Mouse (Mus musculus): Measurements from ENCODE around the gene Scgn.

Scgn gene

DNA sequence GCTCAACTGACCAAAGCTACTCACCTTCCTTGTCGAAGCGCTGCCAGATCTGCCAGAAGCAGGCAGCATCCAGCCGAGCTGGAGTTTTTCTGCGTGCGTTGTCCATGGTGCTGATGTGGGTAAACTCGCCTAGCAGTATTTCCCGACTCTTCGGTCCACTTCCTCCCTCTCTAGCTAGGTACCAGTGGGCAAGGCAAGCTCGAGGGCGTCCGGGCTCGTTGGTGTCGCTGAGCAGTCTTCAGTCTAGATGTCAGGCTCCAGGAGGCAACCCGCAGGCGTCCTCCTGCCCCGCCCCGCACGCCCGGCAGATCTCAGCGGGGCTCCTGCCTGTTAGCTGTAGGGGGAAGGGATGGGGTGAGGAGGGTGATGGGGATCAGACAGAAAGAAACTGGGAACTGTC lies at the start of gene Scgn:
Gene Scgn (minus strand): TSS at position 287 of the 400 bp plus-strand sequence.
- no peak for DNase-seq

DNA sequence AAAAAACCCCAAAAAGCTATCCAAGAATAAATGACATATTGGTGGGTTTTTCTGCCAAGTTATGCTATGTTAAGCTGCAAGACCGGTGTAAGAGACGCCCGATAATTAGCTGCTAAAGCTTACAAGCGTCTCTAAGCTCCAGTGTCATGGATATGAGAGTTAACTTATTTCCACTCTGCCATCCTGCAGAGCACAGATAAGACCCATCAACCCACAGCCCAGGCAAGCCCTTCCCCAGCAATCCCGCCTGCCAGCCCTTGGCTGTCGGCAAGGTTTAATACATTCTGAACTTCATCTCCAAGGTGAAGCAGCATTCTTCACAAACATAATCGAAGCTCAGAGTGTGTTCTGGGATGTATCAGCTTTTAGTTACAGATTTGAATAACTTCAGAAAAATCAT lies 49.2 kb upstream of the Scgn start:
- DNase-seq, result no peak

DNA sequence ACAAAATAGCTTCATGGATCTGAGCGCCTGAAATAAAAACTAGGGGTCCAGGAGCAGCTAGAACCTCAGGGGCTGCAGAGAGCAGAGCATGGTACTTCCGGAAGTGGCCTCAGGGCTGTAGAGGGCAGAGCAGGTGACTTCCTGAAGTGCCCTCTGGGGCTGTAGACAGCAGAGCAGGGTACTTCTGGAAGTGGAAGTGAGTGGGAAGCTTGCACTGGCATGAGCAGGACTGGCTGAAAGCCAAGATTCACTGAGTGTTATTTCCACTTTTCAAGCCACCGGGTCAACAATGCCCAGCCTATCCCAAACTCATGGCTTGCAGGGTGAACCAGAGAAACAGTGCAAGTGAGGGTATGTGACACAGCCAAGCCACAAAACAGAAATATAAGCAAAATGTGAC lies 46.5 kb upstream of the Scgn start:
- DNase-seq, result no peak

DNA sequence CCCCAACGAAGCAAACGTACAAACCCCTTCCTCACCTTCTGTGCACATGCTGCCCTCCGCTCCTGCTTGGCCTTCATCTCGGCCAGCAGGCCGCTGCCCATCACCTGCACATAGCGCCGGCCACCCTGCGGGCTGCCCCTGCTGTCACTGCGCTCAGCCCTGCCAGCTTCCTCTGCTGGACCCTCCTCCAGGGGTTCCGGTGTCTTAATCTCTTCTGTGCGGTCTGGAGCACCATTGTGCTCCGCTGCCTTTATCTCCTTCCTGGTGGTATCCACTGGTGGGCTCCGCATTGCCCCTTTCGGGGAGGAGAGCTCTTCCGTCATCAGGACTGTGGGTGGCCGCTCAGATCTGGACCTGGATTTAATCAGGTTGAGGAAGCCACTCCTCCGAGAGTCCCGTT lies 45.1 kb upstream of the Scgn start:
- no peak for DNase-seq

DNA sequence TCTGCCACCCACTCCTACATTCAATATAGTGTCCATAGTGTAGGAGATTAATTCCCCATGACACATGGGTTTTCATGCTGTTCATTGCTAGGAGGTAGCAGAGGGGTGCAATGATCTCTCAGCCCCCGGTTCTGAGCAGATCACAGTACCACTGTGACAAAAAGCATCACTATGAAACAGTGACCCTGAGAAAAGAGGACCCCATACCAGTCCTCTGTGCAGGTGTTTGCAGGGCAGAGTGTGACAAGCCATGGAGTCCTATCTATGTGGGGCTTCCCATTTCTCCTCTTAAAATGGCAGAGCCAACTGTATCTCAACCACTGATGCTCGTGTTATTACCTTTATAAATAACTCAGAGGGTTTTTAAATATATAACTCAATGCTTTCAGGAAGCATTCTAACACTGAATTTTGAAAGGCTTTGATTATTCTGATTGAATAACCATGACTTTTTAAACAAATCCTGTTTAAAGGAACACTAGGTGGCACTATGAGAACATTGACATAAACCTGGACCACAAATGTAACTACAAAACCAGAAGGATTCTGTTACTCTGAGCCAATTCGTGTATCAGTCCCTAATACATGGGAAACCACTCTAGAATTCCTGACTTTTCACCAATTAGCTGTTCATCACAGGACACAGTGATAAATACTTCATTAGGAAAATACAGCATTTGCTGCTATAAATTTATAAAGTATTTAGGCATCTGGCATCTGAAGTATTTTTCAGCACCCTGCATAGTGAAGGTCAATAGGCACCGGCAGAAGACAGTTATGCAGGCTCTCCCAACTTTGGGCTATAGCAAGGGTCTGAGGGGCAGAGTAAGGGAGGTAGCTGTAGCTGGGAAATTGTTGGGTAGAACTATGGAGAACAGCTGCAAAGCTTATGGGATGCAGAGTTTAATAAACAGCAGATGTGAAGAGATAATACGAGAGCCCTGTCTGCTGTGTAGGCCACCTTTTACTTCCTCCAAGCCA lies 36.5 kb upstream of the Scgn start:
- DNase-seq, result no peak

DNA sequence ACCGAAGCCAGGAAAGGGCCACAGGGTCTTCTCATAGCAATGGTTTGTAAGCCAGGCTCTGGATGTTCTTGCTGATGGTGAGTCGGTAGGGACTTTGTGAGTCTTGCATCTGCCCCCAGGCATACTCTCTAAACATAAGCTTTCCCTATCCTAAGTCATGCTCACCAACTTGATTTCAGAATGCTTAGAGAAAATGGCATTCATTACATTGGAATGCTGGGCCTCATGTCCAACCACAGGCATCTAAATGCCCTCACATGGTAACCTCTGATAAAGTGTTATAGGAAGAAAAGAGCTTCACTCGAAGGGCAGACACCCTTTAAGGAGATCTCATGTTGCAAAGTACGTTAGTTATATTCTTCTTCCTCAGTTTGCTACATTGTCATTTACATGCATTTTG lies 27.5 kb upstream of the Scgn start:
- no peak for DNase-seq

DNA sequence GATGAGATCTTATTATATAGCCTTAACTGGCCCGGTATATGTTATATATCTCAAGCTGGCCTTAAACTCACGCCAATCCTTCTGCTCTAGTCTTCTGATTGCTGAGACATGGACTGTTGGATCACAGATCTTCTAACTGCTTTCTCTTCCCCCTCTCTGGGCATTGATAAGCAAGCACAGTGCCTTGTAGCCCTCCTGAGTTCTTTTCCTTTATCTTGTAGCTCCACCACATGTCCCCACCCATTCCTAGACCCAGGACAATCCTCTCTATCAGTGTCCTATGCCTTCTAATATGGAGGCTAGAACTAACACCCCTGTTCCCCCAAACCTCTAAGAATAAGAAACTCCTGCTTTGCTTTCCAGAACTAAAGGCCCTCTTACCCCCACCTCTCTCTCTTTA lies 14.5 kb upstream of the Scgn start:
- no peak for DNase-seq

DNA sequence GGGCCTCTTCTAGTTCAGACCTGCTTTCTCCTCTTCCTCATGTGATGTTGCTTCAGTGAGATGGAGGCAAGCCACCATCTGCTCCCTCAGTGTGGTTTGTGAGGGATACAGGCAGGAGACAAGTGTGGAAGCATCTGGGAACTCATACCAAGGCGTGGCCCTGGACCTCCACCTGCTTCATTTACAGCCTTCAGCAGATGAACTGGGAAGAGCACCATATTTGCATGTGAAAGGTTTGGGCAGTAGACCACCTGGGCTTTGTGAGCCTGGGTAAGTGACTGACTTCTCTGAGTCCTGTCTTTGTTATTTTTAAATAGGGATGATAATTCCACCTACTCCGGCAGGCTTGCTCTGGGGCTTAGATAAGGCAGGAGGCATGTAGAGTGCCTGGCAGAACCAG lies 10.8 kb upstream of the Scgn start:
- DNase-seq, result no peak

DNA sequence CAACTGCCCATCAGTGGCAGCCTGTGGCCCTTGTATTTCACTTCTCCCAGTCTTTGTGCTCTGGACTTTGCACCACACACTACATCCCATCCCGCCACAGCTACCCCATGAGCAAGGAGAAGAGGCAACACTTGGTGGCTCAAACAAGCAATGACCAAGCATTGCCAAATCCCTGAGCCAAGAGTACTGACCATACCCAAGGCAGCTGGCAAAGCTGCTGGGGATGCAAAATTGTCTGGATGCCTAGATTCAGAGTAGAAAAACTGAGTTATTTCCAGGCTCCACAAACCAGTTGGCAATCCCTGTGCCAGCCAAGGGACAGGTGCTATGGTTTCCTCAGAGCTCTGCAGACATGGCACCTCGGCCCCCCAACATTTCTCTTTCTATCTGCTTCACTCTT lies 10.1 kb upstream of the Scgn start:
- peak; percentile 4 for DNase-seq

DNA sequence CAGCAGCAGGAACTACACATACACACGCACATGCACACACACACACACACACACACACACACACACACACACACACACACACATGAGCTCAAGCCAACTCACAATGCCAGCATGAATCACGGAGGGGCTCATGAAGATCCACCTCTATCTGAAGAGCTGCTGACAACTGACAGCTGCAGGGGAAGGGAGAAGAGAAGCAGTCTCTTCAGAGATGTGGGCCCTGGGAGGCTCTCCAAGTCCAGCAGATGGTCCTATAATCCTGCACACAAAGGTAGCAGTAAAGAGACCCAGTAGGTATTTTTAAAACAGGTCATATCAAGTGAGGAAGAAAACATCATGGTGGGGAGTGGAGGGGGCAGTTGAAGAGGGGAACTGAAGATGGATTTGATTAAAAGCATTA lies 7.8 kb upstream of the Scgn start:
- peak; percentile 18 for DNase-seq

DNA sequence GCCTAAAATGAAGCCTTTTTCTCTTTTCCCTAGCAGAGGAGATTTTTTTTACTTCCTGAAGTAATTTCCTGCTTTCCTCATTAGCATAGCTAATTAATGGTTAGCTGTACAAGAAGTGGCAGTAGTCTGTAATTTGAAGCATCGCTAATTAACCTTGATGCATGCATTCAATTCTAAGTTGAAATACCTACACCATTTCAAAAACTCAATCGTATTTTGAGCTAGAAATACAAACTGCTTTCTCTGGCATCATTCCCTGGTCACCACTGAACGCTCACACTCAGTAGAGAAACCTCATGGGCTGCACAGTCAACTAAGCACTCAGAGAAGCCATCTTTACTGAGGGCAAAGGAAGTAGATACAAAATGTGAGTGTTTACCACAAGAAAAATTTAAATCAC lies 3.7 kb upstream of the Scgn start:
- DNase-seq, result no peak

DNA sequence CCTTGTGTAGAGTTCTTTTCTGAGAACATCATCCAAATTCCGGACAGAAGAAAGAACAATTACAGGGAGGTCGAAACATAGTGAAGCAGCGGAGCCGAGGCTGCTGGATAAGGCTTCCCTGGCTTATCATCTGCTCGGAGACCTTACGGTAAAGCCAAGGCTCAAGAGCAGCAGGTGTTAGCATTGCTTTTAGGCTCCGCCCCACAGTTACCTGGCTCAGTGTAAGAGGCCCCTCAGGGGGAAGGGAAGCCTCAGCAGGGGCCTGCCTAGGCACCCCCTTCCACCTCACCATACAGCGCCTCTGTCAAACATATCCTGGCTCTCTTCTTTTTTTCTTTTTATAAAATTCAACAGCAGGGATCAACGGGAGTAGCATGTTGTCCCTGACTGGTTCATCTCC lies 3.0 kb upstream of the Scgn start:
- DNase-seq, result no peak

DNA sequence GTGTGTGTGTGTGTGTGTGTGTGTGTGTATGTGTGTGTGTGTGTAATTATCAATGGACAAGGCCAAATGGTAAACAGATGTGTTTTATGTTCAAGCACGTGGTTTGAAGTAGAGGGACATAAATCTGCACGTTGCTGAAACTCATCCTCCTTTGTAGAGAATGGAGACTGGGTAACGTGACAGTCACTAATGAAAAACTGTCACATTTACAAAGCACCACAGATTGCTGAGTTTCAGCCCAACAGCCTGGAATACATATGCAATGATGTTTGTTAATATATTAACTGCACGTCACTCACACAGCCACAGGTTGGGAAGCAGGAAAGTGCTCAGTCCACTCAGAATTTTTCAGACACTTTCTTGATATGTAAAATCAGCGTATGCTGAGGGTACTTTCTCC lies 563 bp downstream of the Scgn start:
- DNase-seq, result no peak

DNA sequence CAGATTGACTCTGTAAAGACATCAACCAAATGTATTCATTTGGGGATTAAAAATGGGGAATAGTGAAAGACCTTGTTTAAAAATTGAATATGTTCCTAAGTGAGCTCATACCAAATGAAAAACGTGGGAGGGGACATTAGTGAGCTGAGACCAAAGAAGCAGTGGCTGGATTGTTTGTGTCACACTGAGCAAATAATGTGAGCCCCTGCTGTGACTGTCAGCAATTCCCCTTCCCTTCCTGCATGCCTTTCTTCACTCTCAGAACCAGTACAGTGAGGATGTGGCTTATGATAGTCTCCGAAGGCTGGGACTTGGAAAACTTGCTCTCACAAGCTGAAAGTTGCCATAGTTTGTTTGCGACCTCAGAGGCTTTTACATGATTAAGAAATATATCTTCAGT lies 5.9 kb downstream of the Scgn start:
- DNase-seq, result no peak

DNA sequence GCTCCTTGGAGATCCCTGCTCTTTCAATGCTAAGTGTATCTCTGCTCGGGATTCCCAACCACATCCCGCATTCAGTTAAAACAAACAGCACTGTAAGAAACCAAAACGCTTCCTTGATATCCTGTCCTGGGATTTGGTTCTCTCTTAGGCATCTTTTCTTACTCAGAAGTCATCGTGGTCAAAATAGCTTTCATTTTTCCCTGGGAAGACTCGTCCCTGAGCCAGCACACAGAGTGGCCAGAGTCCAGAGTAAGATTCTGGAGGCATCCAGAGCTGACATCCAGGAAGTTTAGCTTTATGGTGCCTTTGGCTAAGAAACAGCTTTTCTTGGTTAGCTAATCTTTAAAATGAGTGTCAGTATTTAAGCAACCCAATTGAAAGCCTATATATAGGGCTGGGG lies 18.7 kb downstream of the Scgn start:
- no peak for DNase-seq

DNA sequence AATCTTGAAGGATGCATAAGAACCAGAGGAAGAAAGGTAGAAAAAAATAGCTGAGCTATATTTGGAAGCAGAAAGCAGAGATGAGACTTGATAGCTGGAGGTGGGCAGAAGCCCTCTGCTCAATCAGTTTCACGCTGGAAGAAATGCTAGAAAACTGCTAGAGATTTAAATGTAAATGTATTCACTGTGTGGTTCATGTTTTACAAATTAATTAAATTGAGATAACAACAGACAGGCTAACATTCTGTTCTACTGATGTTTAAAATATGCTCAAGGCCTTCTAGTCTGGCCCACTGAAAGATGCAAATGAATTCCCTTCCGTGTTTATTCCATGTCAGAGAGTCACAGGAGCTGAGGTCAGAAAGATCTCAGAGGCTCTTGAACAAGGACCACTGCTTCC lies 19.1 kb downstream of the Scgn start:
- DNase-seq, result no peak

DNA sequence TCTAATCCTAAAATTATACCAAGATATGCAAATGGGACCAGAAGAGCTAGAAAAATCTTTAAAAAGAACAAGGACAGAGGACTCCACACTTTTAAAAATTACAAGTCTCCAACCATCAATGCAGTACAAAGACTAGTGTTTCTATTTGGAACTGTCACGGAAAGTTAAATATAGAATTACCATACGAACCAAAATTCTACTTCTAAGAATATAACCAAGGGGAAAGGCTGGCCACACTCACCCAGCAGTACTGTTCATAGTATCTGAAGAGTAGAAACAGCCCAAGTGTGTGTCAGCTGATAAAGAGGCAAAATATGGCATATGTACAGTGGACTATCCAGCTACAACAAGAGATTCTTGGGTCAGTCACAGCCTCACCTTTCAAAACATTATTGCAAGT lies 26.1 kb downstream of the Scgn start:
- DNase-seq, result no peak

DNA sequence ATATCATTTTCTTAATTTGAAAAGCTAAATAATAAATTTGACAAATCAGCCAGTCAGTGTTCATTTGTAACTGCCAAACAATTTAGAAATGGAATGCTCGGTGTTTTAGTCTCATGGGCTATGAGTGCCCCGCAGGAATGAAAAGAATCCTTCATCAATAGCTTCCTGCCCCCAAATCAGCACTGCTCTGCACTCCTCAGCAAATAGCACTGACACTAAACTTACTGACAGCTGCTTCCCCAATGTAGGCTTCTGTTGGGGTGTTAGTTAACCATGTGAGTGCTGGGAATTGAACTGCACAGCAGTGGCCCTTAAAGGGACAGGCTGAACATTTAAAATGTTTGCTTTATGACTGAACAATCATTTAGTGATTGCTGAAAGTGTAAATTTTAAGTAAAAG lies 31.2 kb downstream of the Scgn start:
- no peak for DNase-seq

DNA sequence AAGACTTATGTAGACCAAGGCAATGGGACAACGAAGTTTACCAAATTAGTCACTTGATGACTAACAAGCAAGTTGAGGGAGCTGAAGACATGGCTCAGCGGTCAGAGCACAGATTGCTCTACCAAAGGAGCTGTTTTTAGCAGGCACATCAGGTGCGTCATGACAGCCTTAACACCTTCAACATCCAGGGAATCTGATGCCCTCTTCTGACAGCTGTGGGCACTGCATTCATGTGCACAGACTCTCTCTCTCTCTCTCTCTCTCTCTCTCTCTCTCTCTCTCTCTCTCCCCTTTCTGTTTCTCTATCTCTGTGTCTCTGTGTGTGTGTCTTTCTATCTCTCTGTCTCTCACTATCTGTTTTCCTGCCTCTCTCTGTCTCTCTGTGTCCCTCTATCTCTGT lies 40.1 kb downstream of the Scgn start:
- DNase-seq, result no peak

DNA sequence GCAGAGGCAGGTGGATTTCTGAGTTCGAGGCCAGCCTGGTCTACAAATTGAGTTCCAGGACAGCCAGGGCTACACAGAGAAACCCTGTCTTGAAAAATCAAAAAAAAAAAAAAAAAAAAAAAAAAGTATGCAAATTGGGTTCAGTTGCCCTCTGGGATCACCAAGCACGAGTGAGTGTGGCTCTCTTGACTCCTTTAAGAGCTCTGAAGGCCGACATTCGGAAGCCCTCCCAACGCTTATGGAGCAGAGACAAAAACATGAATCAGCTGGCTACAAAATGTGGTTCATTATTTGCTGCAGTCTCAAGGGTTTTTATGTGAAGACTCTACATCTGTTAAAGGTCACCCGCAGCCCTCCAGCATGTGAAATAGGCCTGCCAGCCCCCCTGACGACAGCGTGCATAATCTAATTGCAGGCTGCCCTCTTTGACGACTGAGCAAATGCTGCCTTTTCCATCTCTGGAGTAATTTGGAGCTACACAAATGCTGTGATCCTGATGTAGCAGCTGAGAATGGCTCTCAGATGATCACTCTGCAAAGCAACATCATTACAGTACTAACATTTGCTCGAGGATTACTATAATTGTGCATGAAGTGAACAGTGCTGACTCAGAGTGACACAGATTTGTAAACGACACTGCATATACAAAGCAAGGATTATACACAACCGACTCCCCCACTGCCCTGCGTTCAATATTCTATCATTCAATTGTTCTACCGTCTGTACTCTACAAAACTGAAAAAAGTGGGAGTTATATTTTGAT lies 41.3 kb downstream of the Scgn start:
- DNase-seq, result no peak

DNA sequence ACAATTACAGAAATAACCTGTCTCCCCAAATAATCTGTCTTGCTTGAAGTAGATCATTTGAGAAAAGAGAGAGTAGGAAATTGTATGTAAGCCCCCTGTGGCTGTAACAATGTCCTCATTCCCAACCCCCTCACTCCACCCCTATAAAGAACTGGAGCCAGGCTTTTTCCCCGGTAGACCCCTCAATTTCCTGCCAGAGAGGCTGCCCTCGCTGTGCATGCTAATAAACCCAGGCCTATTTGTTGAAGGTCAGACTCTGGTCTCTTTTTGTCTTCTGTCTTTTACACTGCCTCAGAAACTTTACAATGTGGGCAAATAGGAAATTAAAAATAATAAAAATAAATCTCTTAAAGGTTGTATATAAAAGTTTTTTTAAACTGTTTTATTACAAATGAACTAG lies 44.8 kb downstream of the Scgn start:
- DNase-seq, result no peak

DNA sequence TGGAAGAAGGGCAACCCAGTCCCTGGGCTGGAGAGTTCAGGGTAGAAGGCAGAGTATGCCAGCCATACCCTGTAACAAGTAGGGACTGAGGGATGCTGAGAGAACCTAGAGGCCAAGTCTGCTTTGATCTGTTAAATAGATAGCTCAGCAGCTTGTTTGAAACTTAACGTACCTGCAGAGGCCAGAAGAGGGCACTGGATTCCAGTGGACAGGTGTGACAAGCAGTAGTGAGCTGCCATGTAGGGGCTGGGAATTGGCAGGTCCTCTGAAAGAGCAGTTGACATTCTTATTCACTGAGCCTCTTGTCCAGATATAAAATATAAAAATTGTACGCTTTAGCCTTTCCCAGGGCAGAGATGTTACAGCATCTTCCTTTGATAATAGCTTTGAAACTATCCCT lies 48.2 kb downstream of the Scgn start:
- DNase-seq, result no peak

DNA sequence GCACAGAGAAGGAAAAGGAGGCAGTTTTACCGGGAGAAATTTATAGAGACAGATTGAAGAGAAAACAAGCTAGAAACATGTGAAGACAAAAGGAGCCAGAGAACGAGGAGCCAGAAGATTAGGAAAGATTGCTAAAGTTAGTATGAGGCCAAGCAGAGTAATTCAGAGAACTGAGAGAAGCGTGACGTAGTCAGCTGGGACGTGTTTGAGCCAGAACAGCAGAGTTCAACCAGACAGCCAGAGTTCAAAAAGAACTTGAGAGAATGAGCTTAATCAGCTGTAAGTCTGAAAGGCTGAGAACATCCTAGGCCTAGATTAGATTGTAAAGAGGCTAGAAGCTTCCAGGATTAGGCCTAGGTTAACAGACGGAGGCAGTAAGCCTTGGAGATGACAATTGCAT lies 50.7 kb downstream of the Scgn start:
- DNase-seq, result no peak

DNA sequence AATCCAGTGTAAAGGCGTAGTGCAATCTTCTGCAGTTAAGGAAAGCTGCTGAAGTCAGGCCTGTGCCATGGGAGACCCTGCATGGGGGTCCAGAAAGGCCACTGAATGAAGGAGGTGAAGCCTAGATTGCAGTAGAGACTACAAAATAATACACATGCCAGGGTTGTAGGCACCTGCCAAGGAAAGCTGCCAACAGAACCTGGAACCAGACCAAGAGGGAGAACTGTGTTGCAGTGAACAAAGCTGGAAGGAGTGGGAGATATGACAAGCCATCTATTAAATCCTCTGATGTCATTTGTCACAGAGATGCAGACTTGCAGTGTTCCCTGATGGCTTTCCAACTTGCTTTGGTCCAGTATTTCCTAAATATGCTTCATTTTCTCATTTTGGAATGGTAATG lies 52.3 kb downstream of the Scgn start:
- DNase-seq, result peak; percentile 14

DNA sequence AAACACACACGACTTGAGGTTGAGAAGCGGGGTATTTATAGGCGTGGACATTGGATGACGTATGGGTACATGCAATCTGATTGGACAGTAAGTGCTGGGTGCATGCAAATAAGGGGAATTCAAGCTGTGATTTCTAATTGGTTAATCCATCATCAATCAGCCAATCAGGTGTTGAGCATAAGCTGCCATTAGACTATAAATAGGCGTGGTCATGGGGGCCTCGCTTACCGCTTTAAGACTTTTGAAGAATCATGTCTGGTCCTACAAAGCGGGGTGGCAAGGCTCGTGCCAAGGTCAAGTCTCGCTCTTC lies 56.8 kb downstream of the Scgn start, which contains the start of gene Hist1h2aa:
Gene Hist1h2aa (plus strand): TSS at position 252 of the 310 bp plus-strand sequence.
- no peak for DNase-seq
